Mouse (Mus musculus) neutrophil, adult 65 days (primary cell): ENCODE data around the gene Elobl. TPM values are rescaled to one million over a fixed set of nuclear protein-coding genes. Genes with fewer than 3 reads are reported as not detected.

Experiments
- total RNA-seq: library from RNA; stranded (reverse); gene quantifications from 2 replicates; pipeline ENCODE4 v1.2.4, GENCODE M21; 2023

Elobl gene
- not detected in 2 replicates for total RNA-seq

GRCm38 (mm10) chr11:88966881-88967361 is at the start of gene Elobl:
Gene Elobl (minus strand): TSS chr11:88966931.

GRCm38 (mm10) chr11:88998974-88999722 is 32.4 kb upstream of the Elobl start, which contains the start of gene Trim25:
Gene Trim25 (plus strand): TSS chr11:88999376.

GRCm38 (mm10) chr11:88970202-88970732 is 3.5 kb upstream of the Elobl start, which contains the start of gene Coil:
Gene Coil (plus strand): TSS chr11:88970252.

GRCm38 (mm10) chr11:88955217-88955969 is 11.3 kb downstream of the Elobl start, which contains the start of gene Scpep1:
Gene Scpep1 (minus strand): TSS chr11:88955465.

Other genes with a start within 250 kb of the Elobl start
- 10.8 and 17.7 TPM in 2 replicates for gene Msi2, start 248.4 kb downstream of the Elobl start, total RNA-seq
- 1.2 and 1.8 TPM in 2 replicates for gene Akap1, start 102.3 kb downstream of the Elobl start, total RNA-seq
- gene Scpep1, start 11.5 kb downstream of the Elobl start, total RNA-seq, result 32.8 and 34.1 TPM in 2 replicates
- 4.2 and 5.7 TPM in 2 replicates for gene Coil, start 3.3 kb upstream of the Elobl start, total RNA-seq
- 61.0 and 76.3 TPM in 2 replicates for gene Trim25, start 32.4 kb upstream of the Elobl start, total RNA-seq
- gene Dgke, start 99.9 kb upstream of the Elobl start, total RNA-seq, result 1.7 and 2.2 TPM in 2 replicates
- not detected in 2 replicates for gene Gm525, start 106.9 kb upstream of the Elobl start, total RNA-seq